Mouse (Mus musculus): ENCODE data around the gene Ilk.

GRCm38 (mm10) chr7:105740851-105741250, 4.5 kb downstream of the Ilk start:
- TF ChIP-seq CTCF (conservative IDR thresholded peaks at IDR 0.05 in 1 of 2, IDR thresholded peaks at IDR 0.05 in 1 of 2; ENCODE audit: low read depth in 2 of 2, low read length in 2 of 2) = no peak
- TF ChIP-seq MAZ (IDR thresholded peaks at IDR 0.05; ENCODE audit: low read depth, low read length) = no peak
- no peak for TF ChIP-seq BHLHE40 (IDR thresholded peaks at IDR 0.05; ENCODE audit: low read depth, low read length)

All from CH12.LX (cell line).